Mouse (Mus musculus): ENCODE results near the gene Prdx5. TPM values are rescaled to one million over a fixed set of nuclear protein-coding genes. Genes with fewer than 3 reads are reported as not detected.

Gene Prdx5
- polyA plus RNA-seq, 1 experiment = 366 TPM

DNA sequence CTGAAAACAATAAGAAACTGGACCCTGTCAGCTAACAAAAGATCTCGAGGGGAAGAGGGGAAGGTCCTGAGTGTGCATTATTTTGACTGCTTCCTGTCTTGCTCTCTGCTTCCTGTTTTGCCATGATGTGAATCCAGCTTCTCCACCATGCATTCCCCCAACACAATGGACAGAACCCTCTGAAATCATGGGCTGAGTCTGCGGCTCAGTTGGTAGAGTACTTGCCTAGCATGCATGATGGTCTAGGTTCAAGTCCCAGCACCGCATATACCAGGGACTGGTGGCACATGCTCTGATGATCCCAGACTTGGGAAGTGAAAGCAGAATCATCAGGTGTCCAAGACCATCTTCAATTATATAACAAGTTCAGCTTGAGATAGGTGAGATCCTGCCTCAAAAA lies 37.2 kb downstream of the Prdx5 start:
- TF ChIP-seq POLR2A (IDR thresholded peaks at IDR 0.05; ENCODE audit: extremely low read depth, insufficient read depth, low read length) (no peak), CTCF (IDR thresholded peaks at IDR 0.05; ENCODE audit: extremely low read depth, insufficient read depth, low read length) (no peak)
- Histone ChIP-seq H3K27ac (ENCODE audit: insufficient read depth, low read length) (no peak overlapping the region), H3K4me3 (ENCODE audit: insufficient read depth, low read length) (no peak overlapping the region), H3K4me1 (ENCODE audit: control insufficient read depth, insufficient read depth, low read length) (no peaks in the 10 kb centered on the region)

DNA sequence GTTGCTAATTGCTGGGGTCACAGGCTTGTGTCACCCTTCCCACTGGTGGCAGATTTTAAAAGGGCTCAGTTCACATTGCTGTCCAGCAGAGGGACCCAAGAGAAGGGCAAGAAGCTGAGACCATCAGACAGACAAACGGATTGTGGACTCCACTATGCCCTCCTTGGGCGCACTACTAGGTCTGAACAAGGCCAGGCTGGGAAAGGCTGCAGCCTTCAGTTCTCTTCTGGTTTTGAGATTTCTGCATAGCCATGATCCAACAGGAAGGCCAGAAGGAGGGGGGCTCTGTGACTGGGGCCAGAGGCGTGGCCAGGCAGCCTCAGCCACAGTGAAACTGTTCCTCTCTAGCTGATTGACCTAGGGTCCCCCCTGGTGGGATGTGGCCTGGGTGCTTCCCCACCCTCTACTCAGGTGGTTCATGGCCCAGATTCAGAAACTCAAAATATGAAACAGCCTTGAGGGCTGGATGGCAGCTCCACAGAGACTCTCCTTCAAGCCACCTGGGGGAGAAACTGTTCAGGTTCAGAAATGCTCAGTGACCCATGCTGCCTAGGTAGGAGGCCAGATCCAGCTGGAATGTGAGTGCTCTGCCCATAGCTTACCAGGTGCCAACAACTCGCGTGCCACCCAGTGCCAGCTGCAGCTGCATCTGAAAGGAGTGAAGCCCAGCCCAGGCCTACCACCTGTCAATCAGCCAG lies 38.2 kb downstream of the Prdx5 start:
- Histone ChIP-seq H3K27ac (ENCODE audit: insufficient read depth, low read length) (no peak overlapping the region), H3K4me3 (ENCODE audit: insufficient read depth, low read length) (no peak overlapping the region), H3K4me1 (ENCODE audit: control insufficient read depth, insufficient read depth, low read length) (no peaks in the 10 kb centered on the region)
- TF ChIP-seq POLR2A (IDR thresholded peaks at IDR 0.05; ENCODE audit: extremely low read depth, insufficient read depth, low read length) = no peak
- TF ChIP-seq CTCF (IDR thresholded peaks at IDR 0.05; ENCODE audit: extremely low read depth, insufficient read depth, low read length) = peak; percentile 45; the same call in 1 of the 2 replicates

DNA sequence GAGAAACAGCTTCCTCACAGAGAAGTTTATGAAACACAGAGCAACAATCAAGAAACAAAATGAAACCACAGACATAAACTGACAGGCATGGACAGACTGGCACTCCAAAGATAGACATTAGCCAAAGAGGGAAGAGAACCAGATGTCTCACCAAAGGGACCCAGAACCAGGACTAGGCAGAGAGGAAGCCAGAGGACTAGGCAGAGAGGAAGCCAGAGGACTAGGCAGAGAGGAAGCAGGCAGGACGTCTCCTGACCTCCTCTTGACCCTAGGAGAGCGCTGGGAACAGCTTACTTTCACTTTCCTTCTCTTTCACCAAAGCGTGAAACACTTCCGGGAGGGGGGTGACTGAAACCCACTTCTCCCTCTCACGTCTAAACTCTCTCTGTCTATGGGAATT lies 40.6 kb downstream of the Prdx5 start:
- Histone ChIP-seq H3K4me3 (ENCODE audit: insufficient read depth, low read length) (no peak overlapping the region), H3K4me1 (ENCODE audit: control insufficient read depth, insufficient read depth, low read length) (no peaks in the 10 kb centered on the region), H3K27ac (ENCODE audit: insufficient read depth, low read length) (no peak overlapping the region)
- TF ChIP-seq CTCF (IDR thresholded peaks at IDR 0.05; ENCODE audit: extremely low read depth, insufficient read depth, low read length) (no peak), POLR2A (IDR thresholded peaks at IDR 0.05; ENCODE audit: extremely low read depth, insufficient read depth, low read length) (no peak)

DNA sequence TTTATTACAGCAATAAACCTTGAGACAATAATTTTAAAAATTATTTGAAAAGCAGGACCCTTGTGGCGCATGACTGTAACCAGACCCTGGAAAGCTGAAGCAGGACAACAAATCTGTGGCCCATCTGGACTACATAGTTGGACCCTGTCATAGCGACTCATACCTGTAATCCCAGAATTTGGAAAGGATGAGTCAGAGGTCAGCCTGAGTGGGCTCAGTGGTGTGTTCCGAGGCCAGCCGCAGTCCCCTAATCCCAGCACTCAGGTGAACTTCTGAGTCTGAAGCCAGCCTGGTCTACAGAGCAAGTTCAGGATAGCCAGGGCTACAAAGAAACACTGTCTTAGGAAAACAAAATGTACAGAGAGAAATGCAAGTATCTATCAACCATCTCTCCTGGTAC lies 48.5 kb downstream of the Prdx5 start:
- no peaks in the 10 kb centered on the region for H3K4me1 ChIP-seq (ENCODE audit: control insufficient read depth, insufficient read depth, low read length)
- H3K4me3 ChIP-seq (ENCODE audit: insufficient read depth, low read length) = no peak overlapping the region
- no peak overlapping the region for H3K27ac ChIP-seq (ENCODE audit: insufficient read depth, low read length)
- TF ChIP-seq POLR2A (IDR thresholded peaks at IDR 0.05; ENCODE audit: extremely low read depth, insufficient read depth, low read length) (no peak), CTCF (IDR thresholded peaks at IDR 0.05; ENCODE audit: extremely low read depth, insufficient read depth, low read length) (no peak)

DNA sequence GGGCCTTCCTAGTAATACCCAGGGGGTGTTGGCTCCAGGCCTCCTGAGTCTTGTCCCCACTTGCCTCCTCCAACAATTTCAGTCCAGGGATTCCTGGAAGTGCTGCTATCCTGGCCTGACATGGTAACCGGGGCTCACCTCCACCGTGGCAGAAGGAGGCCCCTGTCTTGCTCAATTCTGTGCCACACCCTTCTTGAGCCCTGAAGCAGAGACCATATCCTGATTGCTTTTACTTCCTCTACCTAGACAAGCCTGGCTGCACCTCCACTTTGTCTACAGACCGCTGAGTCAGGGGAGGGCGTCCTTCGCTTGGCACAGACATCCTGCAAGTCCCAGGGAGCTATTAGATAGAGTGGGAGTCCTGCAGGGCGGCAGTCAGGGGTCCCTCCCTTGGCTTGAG lies 49.2 kb downstream of the Prdx5 start:
- Histone ChIP-seq H3K4me3 (ENCODE audit: insufficient read depth, low read length) (no peak overlapping the region), H3K4me1 (ENCODE audit: control insufficient read depth, insufficient read depth, low read length) (no peaks in the 10 kb centered on the region), H3K27ac (ENCODE audit: insufficient read depth, low read length) (no peak overlapping the region)
- TF ChIP-seq POLR2A (IDR thresholded peaks at IDR 0.05; ENCODE audit: extremely low read depth, insufficient read depth, low read length) (no peak), CTCF (IDR thresholded peaks at IDR 0.05; ENCODE audit: extremely low read depth, insufficient read depth, low read length) (no peak)

DNA sequence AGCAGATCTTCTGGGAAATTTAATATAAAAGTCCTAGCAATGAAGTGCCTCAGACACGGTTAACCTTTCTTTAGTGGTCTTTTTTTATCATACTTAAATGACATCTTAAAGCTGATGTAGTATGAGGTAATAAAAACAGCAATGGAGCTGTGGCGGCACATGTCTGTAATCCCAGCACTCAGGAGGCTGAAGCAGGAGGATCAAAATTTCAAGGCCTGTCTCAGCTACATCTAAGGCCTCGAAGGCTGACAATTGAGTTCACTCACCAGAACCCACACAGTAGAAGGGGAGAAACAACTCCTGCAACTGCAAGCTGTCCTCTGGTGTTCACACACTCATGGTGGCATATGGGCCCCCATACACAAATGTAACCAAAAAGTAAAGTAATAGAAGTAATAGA lies 49.9 kb downstream of the Prdx5 start:
- H3K27ac ChIP-seq (ENCODE audit: insufficient read depth, low read length) = no peak overlapping the region
- H3K4me1 ChIP-seq (ENCODE audit: control insufficient read depth, insufficient read depth, low read length) = no peaks in the 10 kb centered on the region
- no peak for TF ChIP-seq POLR2A (IDR thresholded peaks at IDR 0.05; ENCODE audit: extremely low read depth, insufficient read depth, low read length)
- TF ChIP-seq CTCF (IDR thresholded peaks at IDR 0.05; ENCODE audit: extremely low read depth, insufficient read depth, low read length) = no peak
- H3K4me3 ChIP-seq (ENCODE audit: insufficient read depth, low read length) = no peak overlapping the region

DNA sequence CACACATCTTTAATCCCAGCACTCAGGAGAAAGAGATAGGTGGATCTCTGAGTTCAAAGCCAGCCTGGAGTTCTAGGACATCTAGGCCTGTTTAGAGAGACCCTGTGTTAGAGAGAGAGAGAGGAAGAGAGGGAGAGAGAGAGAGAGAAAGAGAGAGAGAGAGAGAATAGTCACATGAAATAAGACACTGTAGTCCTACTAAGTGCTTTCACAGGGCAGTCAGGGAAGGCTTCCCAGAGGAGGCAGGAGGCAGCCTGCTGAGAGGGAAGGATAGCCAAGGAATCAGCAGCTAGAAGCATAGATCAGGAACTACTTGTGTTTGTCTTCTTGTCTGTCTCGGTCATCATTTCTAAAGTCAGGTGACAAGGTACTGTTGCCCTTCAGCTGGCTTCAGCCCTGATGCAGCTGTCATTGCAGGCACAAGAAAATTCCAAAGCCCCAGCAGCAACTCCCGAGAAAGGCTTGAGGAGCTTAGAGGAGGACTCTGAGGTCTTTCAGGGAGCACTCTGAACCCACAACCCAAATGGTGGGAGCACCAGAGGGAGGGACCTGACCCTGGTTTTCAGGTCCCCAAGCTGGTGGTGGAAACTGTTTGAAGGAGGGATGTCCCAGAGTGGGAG lies 50.8 kb downstream of the Prdx5 start:
- Histone ChIP-seq H3K4me3 (ENCODE audit: insufficient read depth, low read length) (no peak overlapping the region), H3K27ac (ENCODE audit: insufficient read depth, low read length) (no peak overlapping the region), H3K4me1 (ENCODE audit: control insufficient read depth, insufficient read depth, low read length) (no peaks in the 10 kb centered on the region)
- TF ChIP-seq POLR2A (IDR thresholded peaks at IDR 0.05; ENCODE audit: extremely low read depth, insufficient read depth, low read length) (no peak), CTCF (IDR thresholded peaks at IDR 0.05; ENCODE audit: extremely low read depth, insufficient read depth, low read length) (no peak)

DNA sequence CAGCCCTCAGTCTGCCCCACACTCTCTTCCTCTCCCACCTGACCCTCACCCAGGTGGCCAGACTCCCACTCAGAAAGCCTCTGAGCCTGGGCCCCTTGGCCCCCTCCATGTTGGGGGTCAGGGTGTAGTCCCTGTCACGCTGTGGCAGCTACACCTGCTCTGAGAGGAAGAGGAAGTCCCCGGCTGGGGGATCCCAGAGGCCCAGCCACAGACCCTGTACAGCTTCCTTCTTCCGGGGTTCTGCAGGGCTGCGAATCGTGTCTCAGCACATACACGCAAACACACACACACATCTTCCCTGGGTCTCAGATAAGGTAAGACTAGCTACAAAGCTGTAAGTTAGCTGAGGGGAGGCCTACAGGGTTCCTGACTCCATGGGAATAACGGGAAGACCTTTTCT lies 51.9 kb downstream of the Prdx5 start, which contains the start of gene Ccdc88b:
Ccdc88b (minus strand) TSS at position 181 of the 400 bp plus-strand sequence.
- Histone ChIP-seq H3K27ac (ENCODE audit: insufficient read depth, low read length) (no peak within 1 kb of the TSS), H3K4me1 (ENCODE audit: control insufficient read depth, insufficient read depth, low read length) (no peaks in the 10 kb centered on the region)

DNA sequence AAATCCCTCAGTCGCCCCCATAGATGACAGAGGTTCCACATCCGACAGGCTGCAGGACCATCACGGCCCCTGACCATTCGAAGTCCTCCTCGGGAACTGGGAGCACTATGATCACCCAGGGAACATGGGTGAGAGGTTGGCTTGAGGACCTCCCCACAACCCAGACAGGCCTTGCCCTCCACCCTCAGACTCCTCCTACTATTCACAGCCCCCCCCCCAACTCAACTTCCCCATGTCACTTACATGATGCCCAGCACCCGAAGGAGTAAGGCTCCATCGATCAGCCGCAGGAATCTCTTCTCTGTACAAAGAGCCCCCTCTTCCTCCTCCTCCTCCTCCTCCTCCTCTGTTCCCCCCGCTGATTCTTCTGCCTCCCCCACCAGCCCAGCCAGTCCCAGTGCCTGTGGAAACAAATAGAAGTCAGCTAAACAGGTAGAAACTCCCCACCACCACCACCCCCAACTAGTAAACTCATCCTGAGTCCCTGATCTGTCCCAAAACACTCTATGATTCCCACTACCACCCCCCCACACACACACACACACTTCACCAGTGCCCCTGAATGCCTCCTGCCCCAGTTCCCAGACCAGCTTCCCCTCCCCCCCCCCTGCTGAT lies 52.4 kb downstream of the Prdx5 start:
- no peaks in the 10 kb centered on the region for H3K4me1 ChIP-seq (ENCODE audit: control insufficient read depth, insufficient read depth, low read length)
- no peak overlapping the region for H3K4me3 ChIP-seq (ENCODE audit: insufficient read depth, low read length)
- H3K27ac ChIP-seq (ENCODE audit: insufficient read depth, low read length) = no peak overlapping the region
- TF ChIP-seq POLR2A (IDR thresholded peaks at IDR 0.05; ENCODE audit: extremely low read depth, insufficient read depth, low read length) (no peak), CTCF (IDR thresholded peaks at IDR 0.05; ENCODE audit: extremely low read depth, insufficient read depth, low read length) (no peak)

More for the DNA sequence above, 51.9 kb downstream of the Prdx5 start, which contains the start of gene Ccdc88b:
- H3K4me3 ChIP-seq (ENCODE audit: insufficient read depth, low read length) = no peak within 1 kb of the TSS
- TF ChIP-seq POLR2A (IDR thresholded peaks at IDR 0.05; ENCODE audit: extremely low read depth, insufficient read depth, low read length) = no peak
- TF ChIP-seq CTCF (IDR thresholded peaks at IDR 0.05; ENCODE audit: extremely low read depth, insufficient read depth, low read length) = no peak

DNA sequence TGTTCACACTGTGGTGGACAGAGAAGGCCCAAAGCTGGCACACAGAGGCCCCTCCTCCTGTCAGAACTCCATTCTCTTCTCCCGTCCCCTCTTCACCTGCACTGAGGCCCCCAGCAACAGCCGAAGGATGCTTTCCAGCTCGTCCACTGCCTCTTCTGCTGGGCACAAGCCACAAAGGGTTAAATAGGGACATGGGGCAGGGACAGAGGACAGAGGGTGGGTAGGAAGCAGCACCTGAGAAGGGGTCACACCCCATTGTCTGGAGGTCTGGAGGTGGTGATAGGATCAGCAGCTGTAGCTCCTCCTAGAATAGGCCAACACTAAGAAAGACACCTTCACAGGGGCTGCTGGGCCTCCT lies 52.9 kb downstream of the Prdx5 start:
- no peaks in the 10 kb centered on the region for H3K4me1 ChIP-seq (ENCODE audit: control insufficient read depth, insufficient read depth, low read length)
- TF ChIP-seq POLR2A (IDR thresholded peaks at IDR 0.05; ENCODE audit: extremely low read depth, insufficient read depth, low read length) = no peak
- TF ChIP-seq CTCF (IDR thresholded peaks at IDR 0.05; ENCODE audit: extremely low read depth, insufficient read depth, low read length) = no peak
- H3K27ac ChIP-seq (ENCODE audit: insufficient read depth, low read length) = no peak overlapping the region
- no peak overlapping the region for H3K4me3 ChIP-seq (ENCODE audit: insufficient read depth, low read length)

Other genes with a start within 250 kb of the Prdx5 start
- 39.3 and 39.9 TPM in 2 replicates for gene Rps6ka4, start 69.5 kb downstream of the Prdx5 start, polyA plus RNA-seq (2012; rRNA removed)
- gene Ccdc88b, start 51.9 kb downstream of the Prdx5 start, polyA plus RNA-seq (2012; rRNA removed) = 1.9 and 4.0 TPM in 2 replicates
- 95.8 and 96.5 TPM in 2 replicates for gene Trmt112, start 408 bp downstream of the Prdx5 start, polyA plus RNA-seq (2012; rRNA removed)
- 59.2 and 62.9 TPM in 2 replicates for gene Esrra, start 11.7 kb upstream of the Prdx5 start, polyA plus RNA-seq (2012; rRNA removed)
- gene Catsperz, start 15.3 kb upstream of the Prdx5 start, polyA plus RNA-seq (2012; rRNA removed) = 31.9 and 33.9 TPM in 2 replicates
- 57.1 and 59.0 TPM in 2 replicates for gene Kcnk4, start 24.4 kb upstream of the Prdx5 start, polyA plus RNA-seq (2012; rRNA removed)
- 60.4 and 66.3 TPM in 2 replicates for gene Bad, start 31.8 kb upstream of the Prdx5 start, polyA plus RNA-seq (2012; rRNA removed)
- gene Gpr137, start 32.4 kb upstream of the Prdx5 start, polyA plus RNA-seq (2012; rRNA removed) = 117 and 121 TPM in 2 replicates
- gene Ppp1r14b, start 64.9 kb upstream of the Prdx5 start, polyA plus RNA-seq (2012; rRNA removed) = 48.3 and 49.4 TPM in 2 replicates
- 17.4 and 18.4 TPM in 2 replicates for gene Plcb3, start 66.4 kb upstream of the Prdx5 start, polyA plus RNA-seq (2012; rRNA removed)
- gene Fkbp2, start 70.4 kb upstream of the Prdx5 start, polyA plus RNA-seq (2012; rRNA removed) = 215 and 217 TPM in 2 replicates
- gene Vegfb, start 77.5 kb upstream of the Prdx5 start, polyA plus RNA-seq (2012; rRNA removed) = 99.6 and 107 TPM in 2 replicates
- gene Dnajc4, start 82.5 kb upstream of the Prdx5 start, polyA plus RNA-seq (2012; rRNA removed) = 39.1 and 40.3 TPM in 2 replicates
- gene Nudt22, start 86.0 kb upstream of the Prdx5 start, polyA plus RNA-seq (2012; rRNA removed) = 13.4 and 13.9 TPM in 2 replicates
- 24.2 and 25.8 TPM in 2 replicates for gene Trpt1, start 86.0 kb upstream of the Prdx5 start, polyA plus RNA-seq (2012; rRNA removed)
- 5.6 and 6.0 TPM in 2 replicates for gene Fermt3, start 109.4 kb upstream of the Prdx5 start, polyA plus RNA-seq (2012; rRNA removed)
- 133 and 140 TPM in 2 replicates for gene Stip1, start 129.9 kb upstream of the Prdx5 start, polyA plus RNA-seq (2012; rRNA removed)
- gene Macrod1, start 146.7 kb upstream of the Prdx5 start, polyA plus RNA-seq (2012; rRNA removed) = 19.1 and 22.2 TPM in 2 replicates
- 8.2 and 9.2 TPM in 2 replicates for gene Flrt1, start 195.6 kb upstream of the Prdx5 start, polyA plus RNA-seq (2012; rRNA removed)